Mouse (Mus musculus) T-helper 2 cell (primary cell): ENCODE measurements around the gene Olfr746.

Source experiments
- in situ Hi-C: fragments of 300-600 bp; cut with MboI, MseI; formaldehyde crosslinking; loops from one replicate; pipeline ENCODE4 v1.15.1; 2025; ENCODE audit warnings: high pct_unique_total_duplicates

Olfr746 gene

DNA sequence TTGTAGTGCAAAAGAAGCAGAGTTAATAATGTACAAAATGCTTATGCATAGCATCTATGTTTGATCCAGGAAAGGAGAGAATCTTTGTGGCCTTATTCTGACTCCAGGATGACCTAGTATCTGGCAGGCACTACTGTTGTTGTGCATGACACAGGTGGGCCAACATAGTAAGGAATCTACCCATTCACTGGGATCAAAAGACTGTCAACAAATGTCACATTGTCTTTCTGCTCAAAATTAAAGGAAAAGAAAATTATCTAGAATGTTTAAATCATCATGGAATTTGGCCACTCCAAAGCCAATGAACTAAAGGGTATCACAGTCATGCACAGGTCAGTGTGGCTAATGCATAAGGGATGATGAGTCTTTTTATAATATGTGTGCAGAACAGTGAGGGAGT is at the start of gene Olfr746:
Gene Olfr746 (plus strand): TSS at position 301 of the 400 bp plus-strand sequence.
- in situ Hi-C loops = no loop called here

DNA sequence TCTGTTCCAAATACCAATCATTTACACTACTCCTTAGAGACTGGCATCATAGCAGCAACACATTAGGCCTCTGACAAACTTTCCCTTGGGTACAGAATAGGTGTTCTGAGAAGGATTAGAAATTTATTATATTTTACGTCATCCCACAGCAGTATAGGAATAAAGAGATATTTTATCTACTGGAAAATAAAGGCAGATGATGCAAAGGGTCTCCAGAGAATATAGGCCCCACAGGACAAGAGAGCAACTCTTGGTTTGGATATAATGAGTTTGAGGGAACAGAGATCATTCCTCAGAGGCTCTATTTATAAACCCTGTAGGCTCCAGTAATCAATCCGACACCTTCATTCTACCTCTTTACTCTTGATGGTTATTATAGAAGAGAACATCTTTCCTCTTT is 32.3 kb upstream of the Olfr746 start, which contains the start of gene Olfr744:
Gene Olfr744 (plus strand): TSS at position 301 of the 400 bp plus-strand sequence.
- in situ Hi-C loops = no loop called here

DNA sequence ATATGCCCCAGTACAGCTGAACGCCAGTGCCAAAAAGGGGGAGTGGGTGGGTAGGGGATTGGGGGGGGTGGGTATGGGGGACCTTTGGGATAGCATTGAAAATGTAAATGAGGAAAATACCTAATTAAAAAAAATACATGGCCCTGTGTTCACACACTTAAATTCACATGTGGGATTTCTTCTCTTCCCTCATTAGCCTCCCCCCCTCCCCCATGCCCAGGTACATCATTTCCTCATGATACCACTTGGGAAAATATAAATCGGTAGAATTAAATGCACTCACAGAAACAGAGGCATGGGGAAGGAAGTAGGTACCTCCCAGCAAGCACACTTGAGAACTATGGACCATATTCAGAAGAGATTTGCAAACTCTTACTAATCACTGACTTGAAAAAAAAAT is 7.8 kb upstream of the Olfr746 start, which contains the start of gene Olfr745:
Gene Olfr745 (plus strand): TSS at position 301 of the 400 bp plus-strand sequence.
- in situ Hi-C loops = no loop called here

DNA sequence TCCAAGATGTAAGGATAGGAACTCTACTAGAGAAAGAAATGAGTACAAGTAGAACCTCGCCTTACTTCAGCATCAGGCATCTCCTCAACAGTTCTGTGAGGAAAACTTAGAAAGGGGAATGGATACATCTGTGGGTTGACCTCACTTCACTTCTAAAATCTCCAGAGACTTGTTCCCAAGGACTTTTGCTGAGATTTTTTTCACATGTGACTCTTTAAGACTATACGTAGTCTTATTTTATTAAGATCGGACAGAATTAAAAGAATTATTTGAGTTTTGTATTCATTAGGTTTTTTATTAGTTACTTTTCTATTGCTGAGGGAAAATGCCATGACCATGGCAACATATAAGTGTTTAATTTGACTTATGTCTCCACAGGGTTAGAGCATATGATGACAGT is 46.2 kb downstream of the Olfr746 start, which contains the start of gene Olfr747:
Gene Olfr747 (minus strand): TSS at position 101 of the 400 bp plus-strand sequence.
- in situ Hi-C loops = no loop called here
